Mouse (Mus musculus): ENCODE measurements around the gene Ppfia4.

DNA sequence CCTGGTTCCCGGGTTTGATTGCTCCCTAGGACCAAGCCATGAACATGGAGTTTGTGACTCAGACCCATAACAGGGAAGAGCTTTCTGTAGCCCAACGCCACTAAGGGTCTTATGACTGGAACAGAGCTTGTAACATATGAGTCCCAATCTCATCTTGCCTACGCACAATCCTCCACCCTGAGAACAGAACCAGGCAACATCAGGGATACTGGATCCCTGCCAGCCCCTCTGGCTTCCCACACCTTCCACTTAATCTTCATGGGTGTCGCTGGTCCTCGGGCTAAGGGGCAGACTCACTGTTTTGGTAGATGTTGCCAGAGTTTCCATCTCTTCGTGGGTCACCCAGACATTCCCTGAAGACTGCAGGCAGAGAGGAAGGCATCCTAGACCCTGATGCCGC, 21.0 kb downstream of the Ppfia4 start:
- no peak for TF ChIP-seq MYOD1 (IDR thresholded peaks at IDR 0.05; ENCODE audit: control insufficient read depth in 1 of 3, insufficient read length in 2 of 3, low read depth in 2 of 3)
- no peak for TF ChIP-seq E2F4 (IDR thresholded peaks at IDR 0.05; ENCODE audit: insufficient read depth)
- no peak for TF ChIP-seq REST (IDR thresholded peaks at IDR 0.05; ENCODE audit: insufficient read depth, insufficient read length)
